Mouse (Mus musculus) cortical plate, adult 2 months (tissue): ENCODE measurements around the gene Gripap1.

ENCODE experiments used
- CTCF ChIP-seq: fragments of 200-500 bp; IDR thresholded peaks from 2 replicates; pipeline ENCODE4 v1.5.1; 2011; ENCODE audit warnings: mild to moderate bottlenecking, control low read depth, low read length; ENCODE audit not compliant: insufficient read depth; ENCODE audit errors: extremely low read depth
- POLR2A ChIP-seq: fragments of 200-500 bp; IDR thresholded peaks from 2 replicates; pipeline ENCODE4 v1.6.1; 2011; ENCODE audit warnings: mild to moderate bottlenecking, low read length, control low read depth; ENCODE audit not compliant: insufficient read depth; ENCODE audit errors: extremely low read depth

DNA sequence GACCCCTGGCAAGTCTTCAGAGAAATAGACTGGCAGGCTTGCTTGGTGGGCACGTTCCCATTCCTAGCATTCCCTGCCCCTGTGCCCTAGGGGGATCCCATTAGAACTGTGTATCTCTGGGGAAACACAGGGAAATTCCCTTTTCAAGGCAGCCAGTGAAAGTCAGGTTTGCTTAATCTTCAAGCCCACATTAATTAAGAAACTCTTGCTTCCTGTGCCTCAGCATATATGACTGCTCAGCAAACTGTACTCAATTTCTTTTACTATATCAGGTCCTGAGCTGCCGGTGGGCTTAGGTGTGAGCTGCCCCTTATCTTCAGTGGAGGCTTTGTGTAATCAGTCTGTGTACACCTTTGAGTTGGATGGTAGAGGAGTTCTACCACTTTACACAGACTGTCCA is 76.2 kb downstream of the Gripap1 start:
- no peak for TF ChIP-seq CTCF
- TF ChIP-seq POLR2A = no peak
